In genomic region chr7:34139493-34139892, GRCm38 (mm10) we compare ENCODE assay signal across 40 mouse cellular contexts. TPM values are rescaled to one million over a fixed set of nuclear protein-coding genes. Genes with fewer than 3 reads are reported as not detected.
DNase-seq lines count a peak whose midpoint lies in the region; ATAC-seq and TF ChIP-seq lines count a peak whose summit lies in the region.
"Had no signal": no experiment of that assay in that cellular context is flagged by ENCODE, and none has a peak within 500 bp of the region (broad histone marks: within the 10 kb centered on the region; RNA-seq: fewer than 3 reads in every experiment).

No protein-coding gene starts in this region.

- no peak overlapping the region for H3K4me3 ChIP-seq in intestine, embryonic 16.5 days (ENCODE audit: low read length)
- H3K4me3 ChIP-seq in intestine, embryonic 15.5 days (replicated peaks): no peak overlapping the region
- H3K4me3 ChIP-seq in liver, embryonic 12.5 days: no peak overlapping the region
- H3K4me3 ChIP-seq in CH12.LX (replicated peaks in 1 of 3; ENCODE audit: low read depth in 2 of 3, low read length in 2 of 3, poor library complexity in 1 of 3) (no peak overlapping the region), MEL (ENCODE audit: control insufficient read depth in 1 of 2, insufficient read depth in 1 of 2, low read depth in 2 of 2, low read length in 2 of 2) (no peak overlapping the region)
- no peak overlapping the region for H3K4me3 ChIP-seq in gastrocnemius, adult 2 months
- H3K4me3 ChIP-seq: embryonic facial prominence, embryonic 12.5 days; forebrain, embryonic 10.5 days; forebrain, embryonic 15.5 days; heart, embryonic 12.5 days; hindbrain, embryonic 15.5 days; kidney, embryonic 15.5 days; limb, embryonic 12.5 days; liver, embryonic 13.5 days; neural tube, embryonic 13.5 days had no signal

- no peaks in the 10 kb centered on the region for H3K79me2 ChIP-seq in CH12.LX (replicated peaks; ENCODE audit: control insufficient read depth, extremely low read depth, insufficient read depth, poor library complexity, severe bottlenecking)
- no peaks in the 10 kb centered on the region for H3K79me2 ChIP-seq in MEL (ENCODE audit: control insufficient read depth, insufficient read depth, low read length, poor library complexity)

- DNase-seq in liver (no peak), CH12.LX (ENCODE audit: extremely low read depth) (no peak), MEL (ENCODE audit: low read depth, low spot score) (no peak)
- no peak for DNase-seq in gastrocnemius, adult 2 months
- DNase-seq: adrenal gland, adult 8-10 months; B cell, adult 2 months; cerebellum, adult 2 months; cerebellum, postnatal 14 days; gastrocnemius, postnatal 36 days; heart, adult 18-20 months; kidney, adult 11 months; layer of hippocampus, postnatal 36 days; liver, embryonic 13.5 days; lung, adult 2 months; right cerebral cortex, postnatal 4 days; thymus, postnatal 4 days had no signal

- 86% methylated on average over 6 of the region's 6 CpGs for WGBS in intestine, embryonic 16.5 days
- 90% methylated on average over 6 of the region's 6 CpGs for WGBS in intestine, embryonic 15.5 days
- 72% methylated on average over 6 of the region's 6 CpGs for WGBS in liver, embryonic 12.5 days (ENCODE audit: insufficient replicate concordance)

- TF ChIP-seq CTCF in CH12.LX (conservative IDR thresholded peaks at IDR 0.05 in 1 of 2, IDR thresholded peaks at IDR 0.05 in 1 of 2; ENCODE audit: low read depth in 2 of 2, low read length in 2 of 2) (no peak), MEL (IDR thresholded peaks at IDR 0.05 in 2 of 3, conservative IDR thresholded peaks at IDR 0.05 in 1 of 3; ENCODE audit: control insufficient read depth in 1 of 3, insufficient read depth in 1 of 3, low read depth in 2 of 3, low read length in 3 of 3, poor library complexity in 1 of 3, severe bottlenecking in 1 of 3) (no peak)
- no peak for TF ChIP-seq CTCF in gastrocnemius, adult 2 months (IDR thresholded peaks at IDR 0.05)

- dilution Hi-C loops in CH12.LX (cut with MboI; ENCODE audit: extremely low pct_ligation_motif_present, extremely low pct_unique_long_range_greater_than_20kb, low sequenced_read_pairs): no loop called here

- no peaks in the 10 kb centered on the region for H3K9me3 ChIP-seq in intestine, embryonic 16.5 days (ENCODE audit: control insufficient read depth, low read length)
- no peaks in the 10 kb centered on the region for H3K9me3 ChIP-seq in intestine, embryonic 15.5 days
- H3K9me3 ChIP-seq in liver, embryonic 12.5 days (replicated peaks): no peaks in the 10 kb centered on the region
- H3K9me3 ChIP-seq in CH12.LX (replicated peaks; ENCODE audit: low read length) (no peaks in the 10 kb centered on the region), MEL (replicated peaks; ENCODE audit: insufficient read depth, low read length) (no peaks in the 10 kb centered on the region)
- H3K9me3 ChIP-seq: embryonic facial prominence, embryonic 12.5 days; forebrain, embryonic 10.5 days; forebrain, embryonic 15.5 days; heart, embryonic 12.5 days; hindbrain, embryonic 15.5 days; kidney, embryonic 15.5 days; limb, embryonic 12.5 days; liver, embryonic 13.5 days; neural tube, embryonic 13.5 days had no signal

- H3K36me3 ChIP-seq in intestine, embryonic 16.5 days (ENCODE audit: control insufficient read depth, insufficient read depth, low read length): peaks cover 33% of the 10 kb centered on the region
- peaks cover 42% of the 10 kb centered on the region for H3K36me3 ChIP-seq in intestine, embryonic 15.5 days
- peaks cover 46% of the 10 kb centered on the region for H3K36me3 ChIP-seq in liver, embryonic 12.5 days
- H3K36me3 ChIP-seq in CH12.LX (replicated peaks in 1 of 2; ENCODE audit: control insufficient read depth in 1 of 2, insufficient read depth in 1 of 2, low read length in 1 of 2) (peaks cover 42 to 46% of the 10 kb centered on the region in 2 experiments), MEL (ENCODE audit: control insufficient read depth in 1 of 2, insufficient read depth in 2 of 2, low read length in 2 of 2) (peaks cover 0 to 15% of the 10 kb centered on the region in 2 experiments; a peak in 2 of 4 replicates)

- no peak overlapping the region for H3K4me2 ChIP-seq in intestine, embryonic 16.5 days (ENCODE audit: low read depth, low read length)
- no peak overlapping the region for H3K4me2 ChIP-seq in intestine, embryonic 15.5 days (replicated peaks)
- no peak overlapping the region for H3K4me2 ChIP-seq in liver, embryonic 12.5 days
- no peak overlapping the region for H3K4me2 ChIP-seq in CH12.LX (ENCODE audit: insufficient read depth, low read depth, poor library complexity, severe bottlenecking)
- H3K4me2 ChIP-seq: embryonic facial prominence, embryonic 12.5 days; forebrain, embryonic 15.5 days; heart, embryonic 12.5 days; hindbrain, embryonic 15.5 days; kidney, embryonic 15.5 days; limb, embryonic 12.5 days; liver, embryonic 13.5 days; neural tube, embryonic 13.5 days had no signal

- in situ Hi-C loops in CH12.LX (cut with MboI; ENCODE audit: low pct_ligation_motif_present, low pct_unique_long_range_greater_than_20kb, low sequenced_read_pairs): loop anchor here (25.0 kb wide), 1 partner anchor 252 kb away; no protein-coding TSS in a partner anchor

- no peak overlapping the region for H3K9ac ChIP-seq in intestine, embryonic 16.5 days (ENCODE audit: low read depth, low read length)
- H3K9ac ChIP-seq in intestine, embryonic 15.5 days: no peak overlapping the region
- H3K9ac ChIP-seq in liver, embryonic 12.5 days: no peak overlapping the region
- H3K9ac ChIP-seq in CH12.LX (ENCODE audit: insufficient read depth, low read depth) (no peak overlapping the region), MEL (ENCODE audit: control insufficient read depth, low read depth, low read length, poor library complexity, severe bottlenecking) (no peak overlapping the region)
- H3K9ac ChIP-seq: embryonic facial prominence, embryonic 12.5 days; forebrain, embryonic 15.5 days; heart, embryonic 12.5 days; hindbrain, embryonic 15.5 days; kidney, embryonic 15.5 days; limb, embryonic 12.5 days; liver, embryonic 13.5 days; neural tube, embryonic 13.5 days had no signal

- no peaks in the 10 kb centered on the region for H3K27me3 ChIP-seq in intestine, embryonic 16.5 days (replicated peaks; ENCODE audit: control insufficient read depth, insufficient read depth, low read length)
- no peaks in the 10 kb centered on the region for H3K27me3 ChIP-seq in intestine, embryonic 15.5 days (replicated peaks)
- H3K27me3 ChIP-seq in liver, embryonic 12.5 days (replicated peaks): peaks cover 11% of the 10 kb centered on the region
- H3K27me3 ChIP-seq in CH12.LX (replicated peaks): no peaks in the 10 kb centered on the region
- no peaks in the 10 kb centered on the region for H3K27me3 ChIP-seq in MEL (ENCODE audit: control insufficient read depth in 1 of 2, insufficient read depth in 2 of 2, low read length in 2 of 2)
- H3K27me3 ChIP-seq: embryonic facial prominence, embryonic 12.5 days; forebrain, embryonic 15.5 days; heart, embryonic 12.5 days; hindbrain, embryonic 15.5 days; kidney, embryonic 15.5 days; limb, embryonic 12.5 days; neural tube, embryonic 13.5 days had no signal

- TF ChIP-seq POLR2A in CH12.LX (IDR thresholded peaks at IDR 0.05; ENCODE audit: low read depth, low read length): no peak
- TF ChIP-seq POLR2A in MEL (IDR thresholded peaks at IDR 0.05; ENCODE audit: control insufficient read depth in 1 of 2, insufficient read depth in 1 of 2, low read depth in 1 of 2, low read length in 2 of 2, poor library complexity in 1 of 2): no peak

- intact Hi-C loops in gastrocnemius, adult 2 months (cut with DNase I): no loop called here

- TF ChIP-seq RAD21 in CH12.LX (IDR thresholded peaks at IDR 0.05; ENCODE audit: low read depth, low read length) (no peak), MEL (IDR thresholded peaks at IDR 0.05; ENCODE audit: low read depth, low read length) (no peak)

- ATAC-seq in intestine, embryonic 16.5 days: peak; percentile 31; the same call in 1 of the 2 replicates
- no peak; the same call in 1 of the 2 replicates for ATAC-seq in intestine, embryonic 15.5 days
- 0 out of 2 replicates have a peak, but pooled peaks have one; percentile 27 for ATAC-seq in liver, embryonic 12.5 days

- H3K4me1 ChIP-seq in intestine, embryonic 16.5 days (ENCODE audit: control insufficient read depth, insufficient read depth, low read length): no peaks in the 10 kb centered on the region
- H3K4me1 ChIP-seq in intestine, embryonic 15.5 days (replicated peaks): no peaks in the 10 kb centered on the region
- H3K4me1 ChIP-seq in liver, embryonic 12.5 days: no peaks in the 10 kb centered on the region
- H3K4me1 ChIP-seq in CH12.LX (ENCODE audit: control insufficient read depth in 1 of 2, insufficient read depth in 2 of 2) (no peaks in the 10 kb centered on the region), MEL (ENCODE audit: control insufficient read depth in 1 of 2, insufficient read depth in 2 of 2, low read length in 2 of 2) (no peaks in the 10 kb centered on the region)
- H3K4me1 ChIP-seq: embryonic facial prominence, embryonic 12.5 days; forebrain, embryonic 10.5 days; forebrain, embryonic 15.5 days; heart, embryonic 12.5 days; hindbrain, embryonic 15.5 days; liver, embryonic 13.5 days; neural tube, embryonic 13.5 days had no signal

- TF ChIP-seq EP300 in CH12.LX (IDR thresholded peaks at IDR 0.05; ENCODE audit: low read length) (no peak), MEL (IDR thresholded peaks at IDR 0.05; ENCODE audit: low read depth in 1 of 2, low read length in 2 of 2) (no peak)

- H3K27ac ChIP-seq in intestine, embryonic 16.5 days (ENCODE audit: low read length): no peak overlapping the region
- no peak overlapping the region for H3K27ac ChIP-seq in intestine, embryonic 15.5 days
- H3K27ac ChIP-seq in liver, embryonic 12.5 days: no peak overlapping the region
- no peak overlapping the region for H3K27ac ChIP-seq in CH12.LX (ENCODE audit: insufficient read depth, low read depth)
- no peak overlapping the region for H3K27ac ChIP-seq in MEL (ENCODE audit: control insufficient read depth, low read depth, low read length)
- no peak overlapping the region for H3K27ac ChIP-seq in gastrocnemius, adult 2 months
- H3K27ac ChIP-seq: embryonic facial prominence, embryonic 12.5 days; forebrain, embryonic 10.5 days; forebrain, embryonic 15.5 days; hindbrain, embryonic 15.5 days; kidney, embryonic 15.5 days; limb, embryonic 12.5 days; liver, embryonic 13.5 days; neural tube, embryonic 13.5 days had no signal

RNA-seq across cellular contexts. Expression of gene Wtip, which starts 6.4 kb away (rescaled TPM):
- 3.2 and 3.4 TPM in 2 replicates for polyA plus RNA-seq in intestine, embryonic 16.5 days (2015; fragmentation: Nextera tagmentation; extraction: Ambion mirVana)
- polyA plus RNA-seq in intestine, embryonic 15.5 days (2015; fragmentation: Nextera tagmentation; extraction: Ambion mirVana): 4.0 and 4.7 TPM in 2 replicates
- 1.5 TPM in 2 replicates for polyA plus RNA-seq in liver, embryonic 12.5 days (2016; fragmentation: Nextera tagmentation; extraction: Ambion mirVana)
- total RNA-seq in CH12.LX (2012; rRNA removed): not detected in 2 replicates
- total RNA-seq in CH12.LX (2014; rRNA removed): not detected in 2 replicates
- polyA plus RNA-seq in CH12.LX (2012; ENCODE audit: insufficient read length, low read depth): not detected in 2 replicates
- total RNA-seq in MEL (2012; rRNA removed): not detected in 2 replicates
- polyA plus RNA-seq in MEL (2012; ENCODE audit: insufficient read depth in 1 of 2, insufficient read length in 2 of 2, low read depth in 1 of 2, low replicate concordance in 2 of 2, missing spikeins in 1 of 2): not detected
- total RNA-seq in gastrocnemius, adult 2 months (2021): 1 to 10 TPM; 3.2 to 3.9 TPM

RNA-seq across cellular contexts. Expression of gene Uba2, which starts 29.9 kb away (rescaled TPM):
- 126 and 144 TPM in 2 replicates for polyA plus RNA-seq in intestine, embryonic 16.5 days (2015; fragmentation: Nextera tagmentation; extraction: Ambion mirVana)
- 156 and 168 TPM in 2 replicates for polyA plus RNA-seq in intestine, embryonic 15.5 days (2015; fragmentation: Nextera tagmentation; extraction: Ambion mirVana)
- 165 and 174 TPM in 2 replicates for polyA plus RNA-seq in liver, embryonic 12.5 days (2016; fragmentation: Nextera tagmentation; extraction: Ambion mirVana)
- total RNA-seq in CH12.LX (2012; rRNA removed) (161 and 180 TPM in 2 replicates), CH12.LX (2014; rRNA removed) (341 and 373 TPM in 2 replicates), MEL (2012; rRNA removed) (207 and 210 TPM in 2 replicates)
- polyA plus RNA-seq in CH12.LX (2012; ENCODE audit: insufficient read length, low read depth) (180 and 202 TPM in 2 replicates), MEL (2012; ENCODE audit: insufficient read depth in 1 of 2, insufficient read length in 2 of 2, low read depth in 1 of 2, low replicate concordance in 2 of 2, missing spikeins in 1 of 2) (100 to 1,000 TPM in 1 of 2 experiments, not detected in 1; 201 TPM)
- total RNA-seq in gastrocnemius, adult 2 months (2021): 10 to 100 TPM; 33.4 to 38.7 TPM

RNA-seq across cellular contexts. Expression of gene Scgb1b30, which starts 44.3 kb away (rescaled TPM):
- not detected in 2 replicates for polyA plus RNA-seq in intestine, embryonic 16.5 days (2015; fragmentation: Nextera tagmentation; extraction: Ambion mirVana)
- polyA plus RNA-seq in intestine, embryonic 15.5 days (2015; fragmentation: Nextera tagmentation; extraction: Ambion mirVana): not detected in 2 replicates
- not detected in 2 replicates for polyA plus RNA-seq in liver, embryonic 12.5 days (2016; fragmentation: Nextera tagmentation; extraction: Ambion mirVana)
- total RNA-seq in CH12.LX (2012; rRNA removed): not detected in 2 replicates
- not detected in 2 replicates for total RNA-seq in CH12.LX (2014; rRNA removed)
- not detected in 2 replicates for polyA plus RNA-seq in CH12.LX (2012; ENCODE audit: insufficient read length, low read depth)
- not detected in 2 replicates for total RNA-seq in MEL (2012; rRNA removed)
- not detected for polyA plus RNA-seq in MEL (2012; ENCODE audit: insufficient read depth in 1 of 2, insufficient read length in 2 of 2, low read depth in 1 of 2, low replicate concordance in 2 of 2, missing spikeins in 1 of 2)
- total RNA-seq in gastrocnemius, adult 2 months (2021): not detected
- total RNA-seq: adrenal gland, adult 8-10 months; adrenal gland, postnatal 4 days; ES-E14; gastrocnemius, adult 18-20 months; gastrocnemius, postnatal 36 days; heart, adult 18-20 months; hematopoietic stem cell, adult 5-6 weeks; layer of hippocampus, postnatal 36 days; left cerebral cortex, postnatal 10 days; megakaryocyte, adult 5-6 weeks had no signal
- polyA plus RNA-seq: cerebellum, adult 2 months; cortical plate, adult 2 months; embryonic facial prominence, embryonic 12.5 days; forebrain, embryonic 10.5 days; forebrain, embryonic 15.5 days; frontal cortex, adult 2 months; heart, embryonic 12.5 days; heart, postnatal 0 days; hindbrain, embryonic 15.5 days; kidney, embryonic 15.5 days; large intestine, adult 2 months; limb, embryonic 12.5 days; liver, embryonic 13.5 days; lung, adult 2 months; neural tube, embryonic 13.5 days; spleen, adult 2 months; testis, adult 2 months; thymus, postnatal 0 days had no signal

RNA-seq across cellular contexts. Expression of gene Pdcd2l, which starts 57.0 kb away (rescaled TPM):
- 50.6 and 63.3 TPM in 2 replicates for polyA plus RNA-seq in intestine, embryonic 16.5 days (2015; fragmentation: Nextera tagmentation; extraction: Ambion mirVana)
- 55.9 TPM in 2 replicates for polyA plus RNA-seq in intestine, embryonic 15.5 days (2015; fragmentation: Nextera tagmentation; extraction: Ambion mirVana)
- 39.1 and 39.2 TPM in 2 replicates for polyA plus RNA-seq in liver, embryonic 12.5 days (2016; fragmentation: Nextera tagmentation; extraction: Ambion mirVana)
- 41.4 and 51.6 TPM in 2 replicates for total RNA-seq in CH12.LX (2012; rRNA removed)
- 39.5 and 41.2 TPM in 2 replicates for total RNA-seq in CH12.LX (2014; rRNA removed)
- 27.9 and 30.1 TPM in 2 replicates for polyA plus RNA-seq in CH12.LX (2012; ENCODE audit: insufficient read length, low read depth)
- 25.7 and 29.5 TPM in 2 replicates for total RNA-seq in MEL (2012; rRNA removed)
- polyA plus RNA-seq in MEL (2012; ENCODE audit: insufficient read depth in 1 of 2, insufficient read length in 2 of 2, low read depth in 1 of 2, low replicate concordance in 2 of 2, missing spikeins in 1 of 2): 10 to 100 TPM in 1 of 2 experiments, not detected in 1; 26.6 TPM
- 10 to 100 TPM; 13.8 to 19.2 TPM for total RNA-seq in gastrocnemius, adult 2 months (2021)
